Mouse (Mus musculus): Measurements from ENCODE around the gene Slc44a4. TPM values are rescaled to one million over a fixed set of nuclear protein-coding genes. Genes with fewer than 3 reads are reported as not detected.
"Not testable (repeated sequence)": the region's sequence is repeated elsewhere in the genome, so short reads cannot be mapped to it uniquely, and the experiment has no call there.

Slc44a4 gene
- polyA plus RNA-seq, 1 experiment: 5.1 TPM

DNA sequence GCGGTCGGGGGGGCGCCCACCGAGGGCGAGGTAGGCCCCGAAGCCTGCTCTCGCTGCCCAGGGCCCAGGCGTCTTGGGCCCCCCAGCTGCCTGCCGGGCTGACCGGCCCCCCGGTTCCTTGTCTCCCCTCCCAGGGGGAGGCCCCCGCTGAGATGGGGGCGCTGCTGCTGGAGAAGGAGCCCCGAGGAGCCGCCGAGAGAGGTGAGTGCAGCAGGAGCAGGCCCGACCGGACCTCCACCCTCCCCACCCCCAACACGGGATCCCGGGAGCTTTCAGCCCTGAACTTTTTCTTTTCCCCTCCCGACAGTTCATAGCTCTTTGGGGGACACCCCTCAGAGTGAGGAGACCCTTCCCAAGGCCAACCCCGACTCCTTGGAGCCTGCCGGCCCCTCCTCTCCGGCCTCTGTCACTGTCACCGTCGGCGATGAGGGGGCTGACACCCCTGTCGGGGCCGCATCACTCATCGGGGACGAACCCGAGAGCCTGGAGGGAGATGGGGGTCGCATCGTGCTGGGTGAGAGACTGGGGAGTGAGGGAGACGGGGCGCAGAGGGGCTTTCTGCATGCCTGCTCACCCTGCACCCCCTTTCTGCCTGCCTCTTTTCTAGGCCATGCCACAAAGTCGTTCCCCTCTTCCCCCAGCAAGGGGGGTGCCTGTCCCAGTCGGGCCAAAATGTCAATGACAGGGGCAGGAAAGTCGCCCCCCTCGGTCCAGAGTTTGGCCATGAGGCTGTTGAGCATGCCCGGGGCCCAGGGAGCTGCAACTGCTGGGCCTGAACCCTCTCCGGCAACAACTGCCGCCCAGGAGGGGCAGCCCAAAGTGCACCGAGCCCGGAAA lies 15.0 kb upstream of the Slc44a4 start:
- peak; percentile 64 for DNase-seq (ENCODE audit: low spot score)

DNA sequence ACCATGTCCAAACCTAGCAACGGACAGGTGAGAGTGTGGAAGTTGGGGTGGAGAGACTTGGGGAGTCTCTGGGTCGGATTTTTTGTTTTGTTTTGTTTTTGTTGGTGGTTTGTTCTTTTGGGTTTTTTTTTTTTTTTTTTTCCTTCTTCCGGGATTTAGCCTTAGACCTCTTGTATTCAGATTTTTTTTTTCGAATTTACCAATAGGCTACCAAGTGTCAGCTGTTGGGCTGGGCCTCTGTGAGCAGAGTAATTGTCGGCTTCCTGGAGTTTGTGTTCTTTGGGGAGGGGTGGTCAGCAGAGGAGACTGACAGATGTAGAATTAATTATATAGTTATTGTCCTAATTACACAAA lies 14.4 kb upstream of the Slc44a4 start:
- no peak for DNase-seq (ENCODE audit: low spot score)

DNA sequence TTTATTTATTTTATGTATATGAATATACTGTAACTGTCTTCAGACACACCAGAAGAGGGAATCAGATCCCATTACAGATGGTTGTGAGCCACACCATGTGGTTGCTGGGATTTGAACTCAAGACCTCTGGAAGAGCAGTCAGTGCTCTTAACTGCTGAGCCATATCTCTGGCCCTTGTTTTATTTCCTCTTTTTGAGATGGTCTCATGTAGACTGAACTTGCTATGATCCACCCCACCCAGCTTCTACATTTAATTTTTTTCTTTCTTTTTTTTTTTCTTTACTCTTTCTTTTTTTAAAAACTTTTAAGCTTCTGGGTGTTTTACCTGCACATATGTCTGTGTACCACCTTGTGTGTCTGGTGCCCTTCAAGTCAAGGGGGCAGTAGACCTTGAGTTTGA lies 13.4 kb upstream of the Slc44a4 start:
- DNase-seq (ENCODE audit: low spot score): not testable (repeated sequence)

DNA sequence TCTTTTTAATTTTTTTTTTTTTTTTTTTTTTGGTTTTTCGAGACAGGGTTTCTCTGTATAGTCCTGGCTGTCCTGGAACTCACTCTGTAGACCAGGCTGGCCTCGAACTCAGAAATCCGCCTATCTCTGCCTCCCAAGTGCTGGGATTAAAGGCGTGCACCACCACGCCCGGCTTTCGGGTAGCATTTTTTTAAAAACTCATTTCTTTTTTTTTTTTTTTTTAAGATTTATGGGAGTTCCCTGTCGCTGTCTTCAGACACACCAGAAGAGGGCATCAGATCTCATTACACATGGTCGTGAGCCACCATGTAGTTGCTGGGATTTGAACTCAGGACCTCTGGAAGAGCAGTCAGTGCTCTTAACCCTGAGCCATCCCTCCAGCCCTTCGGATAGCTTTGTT lies 12.3 kb upstream of the Slc44a4 start:
- not testable (repeated sequence) for DNase-seq (ENCODE audit: low spot score)

DNA sequence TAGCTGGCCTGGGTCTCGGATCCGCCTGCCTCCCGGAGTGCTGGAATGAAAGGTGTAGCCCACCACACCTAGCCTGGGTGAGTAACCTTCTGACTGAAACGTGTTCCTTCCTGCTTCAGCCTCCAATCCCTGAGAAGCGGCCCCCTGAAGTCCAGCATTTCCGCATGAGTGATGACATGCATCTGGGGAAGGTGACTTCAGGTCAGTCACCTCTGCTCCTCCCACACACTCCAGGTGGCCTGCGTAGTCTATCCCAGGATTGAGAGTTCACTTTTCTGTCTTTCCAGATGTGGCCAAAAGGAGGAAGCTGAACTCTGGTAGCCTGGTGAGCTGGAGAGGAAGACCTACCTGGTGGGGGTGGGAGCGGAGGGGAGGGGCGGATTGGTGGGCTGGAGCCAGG lies 11.4 kb upstream of the Slc44a4 start:
- DNase-seq (ENCODE audit: low spot score): no peak

DNA sequence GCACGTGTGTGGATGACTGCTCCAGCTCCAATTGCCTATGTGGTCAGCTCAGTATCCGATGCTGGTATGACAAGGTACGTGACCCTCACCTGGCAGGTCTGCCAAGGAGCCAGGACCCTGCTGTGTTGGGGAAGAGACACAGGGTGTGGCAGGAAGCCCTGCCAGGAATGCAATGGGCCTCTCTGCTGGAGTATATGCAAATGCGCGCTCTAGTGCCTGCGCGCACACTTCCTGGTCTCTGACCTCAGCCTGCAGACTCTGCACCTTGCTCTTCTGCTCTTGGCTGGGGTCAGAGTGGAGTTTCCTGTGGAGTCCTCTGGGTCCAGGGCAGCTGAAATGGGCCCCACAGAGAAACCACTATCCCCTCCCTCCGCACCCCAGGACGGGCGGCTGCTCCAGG lies 3.3 kb upstream of the Slc44a4 start:
- DNase-seq (ENCODE audit: low spot score): no peak

DNA sequence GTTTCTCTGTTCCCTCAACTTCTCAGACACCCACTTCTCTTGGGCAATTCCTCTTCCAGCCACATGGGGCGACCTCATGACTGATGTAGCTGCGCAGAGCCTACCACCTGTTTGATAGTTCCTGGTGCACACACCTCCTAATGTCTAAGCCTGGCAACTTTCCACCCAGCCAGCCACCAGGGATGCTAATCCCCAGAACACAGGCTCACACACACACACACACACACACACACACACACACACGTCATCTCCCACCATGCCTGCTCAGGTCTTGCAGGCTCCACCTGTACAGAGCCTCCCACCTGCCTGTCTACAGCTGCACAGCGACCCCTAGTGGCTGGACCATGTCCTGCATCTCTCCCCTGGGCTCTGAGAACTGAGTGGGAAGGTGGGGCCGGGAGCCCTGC lies 2.3 kb upstream of the Slc44a4 start:
- peak; percentile 75 for DNase-seq (ENCODE audit: low spot score)

DNA sequence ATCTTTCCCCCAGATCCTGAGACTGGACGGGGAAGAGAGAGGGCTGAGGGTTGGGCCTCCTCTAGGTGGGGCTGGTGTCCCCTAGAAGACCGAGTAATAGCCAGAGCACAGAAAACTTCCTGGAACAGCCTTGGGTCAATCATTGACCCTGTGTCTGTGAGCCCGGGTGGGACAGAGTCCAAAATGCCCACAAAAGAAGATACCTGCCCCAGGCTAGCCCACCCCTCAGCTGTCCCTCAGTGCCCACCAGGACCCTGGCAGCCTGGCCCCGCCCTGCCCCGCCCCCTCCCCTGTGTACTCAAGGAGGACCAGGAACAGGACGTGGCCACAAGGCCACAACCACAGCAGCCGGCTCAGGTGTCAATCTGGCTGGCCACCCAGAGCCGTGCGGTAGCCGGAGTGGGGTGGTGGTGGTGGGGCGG lies 1.2 kb downstream of the Slc44a4 start:
- DNase-seq (ENCODE audit: low spot score): no peak

DNA sequence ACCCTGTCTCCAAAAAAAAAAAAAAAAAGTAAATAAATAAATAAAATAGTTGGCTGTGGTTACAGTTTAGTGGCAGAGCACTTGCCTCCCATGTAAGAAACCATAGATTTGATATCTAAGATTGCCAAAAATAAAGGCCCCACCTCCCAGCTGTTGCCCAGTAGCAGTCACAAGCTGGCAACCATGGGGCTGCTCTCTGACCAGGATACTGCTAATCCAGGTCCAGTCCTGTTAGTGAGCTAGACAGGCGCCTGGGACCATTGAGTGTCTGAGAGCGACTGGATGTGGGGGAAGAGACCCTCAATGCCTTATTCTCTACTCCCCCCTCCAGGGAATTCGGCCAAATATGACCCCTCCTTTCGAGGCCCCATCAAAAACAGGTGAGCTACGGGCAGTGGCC lies 2.0 kb downstream of the Slc44a4 start:
- DNase-seq (ENCODE audit: low spot score): no peak

DNA sequence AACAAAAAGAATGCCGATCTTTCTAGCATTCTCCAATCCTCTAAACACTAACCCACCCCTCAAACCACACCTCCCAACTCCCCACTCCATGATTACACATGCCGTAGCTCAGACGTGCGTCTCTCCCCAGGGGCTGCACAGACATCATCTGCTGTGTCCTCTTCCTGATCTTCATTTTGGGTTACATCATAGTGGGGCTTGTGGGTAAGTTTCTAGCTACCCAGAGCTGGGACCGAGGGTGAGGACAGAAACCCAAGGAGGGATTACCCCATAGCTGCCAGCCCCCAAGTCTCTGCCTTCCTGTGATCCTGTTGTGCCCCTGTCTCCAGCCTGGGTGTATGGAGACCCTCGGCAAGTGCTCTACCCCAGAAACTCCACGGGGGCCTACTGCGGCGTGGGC lies 2.9 kb downstream of the Slc44a4 start:
- no peak for DNase-seq (ENCODE audit: low spot score)

DNA sequence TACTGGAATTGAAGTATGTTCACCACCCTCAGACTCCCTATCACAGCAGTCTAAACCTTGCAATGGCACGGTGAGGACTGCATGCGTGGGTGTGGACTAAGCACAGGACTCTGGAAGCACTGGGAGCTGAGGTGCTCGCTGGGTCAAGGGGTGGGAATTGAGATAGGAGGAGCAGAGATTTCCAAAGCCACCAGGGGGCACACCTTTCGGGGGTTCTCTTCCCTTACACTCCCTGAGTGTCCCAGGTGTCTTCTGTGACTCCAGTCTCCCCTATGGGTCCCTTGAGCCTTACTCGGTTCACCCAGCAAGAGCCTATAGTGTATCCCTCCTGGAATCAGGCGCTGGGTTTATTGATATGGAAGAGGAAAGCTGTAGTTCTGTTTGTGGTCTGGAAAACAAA lies 8.7 kb downstream of the Slc44a4 start:
- DNase-seq (ENCODE audit: low spot score): no peak

DNA sequence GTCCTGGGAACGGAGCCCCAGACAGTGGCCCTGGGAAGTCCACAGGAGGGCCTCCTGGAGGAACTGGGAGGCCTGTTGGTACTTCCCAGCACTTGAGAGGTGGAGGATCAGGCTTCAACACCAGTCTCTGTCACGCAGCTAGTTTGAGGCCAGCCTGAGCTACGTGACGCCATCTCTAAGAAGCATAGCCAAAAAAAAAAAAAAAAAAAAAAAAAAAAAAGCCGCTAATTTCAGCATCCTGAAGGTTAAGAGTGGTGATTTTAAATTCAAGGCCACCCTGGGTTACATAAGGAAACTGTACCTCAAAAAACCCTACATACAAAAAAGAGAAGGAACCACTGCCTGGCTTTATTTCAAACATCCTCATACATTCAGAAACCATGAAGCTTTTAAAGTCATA lies 10.0 kb downstream of the Slc44a4 start:
- DNase-seq (ENCODE audit: low spot score): no peak

DNA sequence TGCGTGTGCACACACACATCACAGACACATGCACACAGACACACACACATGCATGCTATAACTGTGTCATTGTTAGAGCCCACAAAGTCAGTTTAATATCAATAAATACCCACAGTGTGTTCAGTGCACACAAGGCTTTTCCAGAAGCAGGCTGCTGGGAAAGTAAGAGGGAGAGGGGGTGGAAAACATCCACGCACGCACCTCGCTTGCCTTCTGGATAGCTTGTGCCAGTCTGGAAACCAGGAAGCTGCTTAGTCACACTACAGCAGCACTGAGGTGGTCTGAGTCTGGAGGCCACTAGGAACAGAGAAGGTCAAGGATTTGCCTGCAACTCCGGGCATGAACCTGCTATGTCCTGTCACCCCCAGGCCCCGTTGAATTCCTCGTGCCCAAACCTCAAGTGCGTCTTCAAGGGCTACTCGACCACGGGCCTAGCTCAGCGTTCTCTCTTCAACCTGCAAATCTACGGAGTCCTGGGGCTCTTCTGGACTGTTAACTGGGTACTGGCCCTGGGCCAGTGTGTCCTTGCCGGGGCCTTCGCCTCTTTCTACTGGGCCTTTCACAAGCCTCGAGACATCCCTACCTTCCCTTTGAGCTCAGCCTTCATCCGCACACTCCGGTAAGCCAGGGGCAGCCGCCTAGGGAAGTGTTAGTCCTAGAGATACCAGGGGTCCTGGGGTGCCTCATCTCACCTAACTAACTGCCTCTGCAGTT lies 13.2 kb downstream of the Slc44a4 start:
- DNase-seq (ENCODE audit: low spot score): no peak

DNA sequence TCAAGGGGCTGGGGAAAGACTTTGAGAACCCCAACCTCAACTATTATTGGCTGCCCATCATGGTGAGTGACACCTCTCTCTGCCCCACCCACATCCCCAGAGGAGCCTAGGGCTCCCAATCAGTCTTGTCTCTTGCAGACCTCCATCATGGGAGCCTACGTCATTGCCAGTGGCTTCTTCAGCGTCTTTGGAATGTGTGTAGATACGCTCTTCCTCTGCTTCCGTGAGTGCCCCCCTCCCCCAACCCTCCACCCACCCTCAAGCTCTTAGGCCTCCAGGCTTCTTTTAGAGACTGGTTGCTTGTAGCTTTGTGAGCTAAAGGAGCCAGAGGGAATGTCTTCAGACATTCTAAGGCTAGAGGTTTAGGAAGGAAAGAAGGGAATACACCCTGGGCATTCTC lies 14.6 kb downstream of the Slc44a4 start:
- DNase-seq (ENCODE audit: low spot score): no peak

DNA sequence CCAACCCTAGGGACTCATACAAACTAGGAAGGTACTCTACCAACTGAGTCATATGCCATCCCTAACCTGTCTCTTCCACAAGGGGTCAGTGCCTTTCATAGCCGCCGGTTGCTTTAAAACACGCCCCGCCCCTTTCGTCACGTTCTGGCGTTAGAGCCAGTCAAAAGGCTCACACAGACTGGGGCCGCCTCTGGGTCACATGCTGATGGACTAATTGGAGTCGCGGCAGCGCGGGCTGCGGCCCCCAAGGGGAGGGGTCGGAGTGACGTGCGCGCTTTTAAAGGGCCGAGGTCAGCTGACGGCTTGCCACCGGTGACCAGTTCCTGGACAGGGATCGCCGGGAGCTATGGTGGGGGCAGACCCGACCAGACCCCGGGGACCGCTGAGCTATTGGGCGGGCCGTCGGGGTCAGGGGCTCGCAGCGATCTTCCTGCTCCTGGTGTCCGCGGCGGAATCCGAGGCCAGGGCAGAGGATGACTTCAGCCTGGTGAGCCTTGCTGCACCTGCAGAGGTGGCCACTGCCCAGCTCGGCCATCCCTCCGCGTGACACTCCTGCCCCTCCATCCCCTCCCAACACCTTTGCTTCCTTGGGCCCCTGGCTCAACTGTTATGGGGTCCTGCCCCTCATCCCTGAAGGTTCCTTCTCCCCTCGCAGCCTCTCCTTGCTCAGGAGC lies 16.9 kb downstream of the Slc44a4 start, which contains the start of gene Neu1:
Gene Neu1 (plus strand): TSS at position 193 of the 674 bp plus-strand sequence.
- DNase-seq (ENCODE audit: low spot score): peak; percentile 86

DNA sequence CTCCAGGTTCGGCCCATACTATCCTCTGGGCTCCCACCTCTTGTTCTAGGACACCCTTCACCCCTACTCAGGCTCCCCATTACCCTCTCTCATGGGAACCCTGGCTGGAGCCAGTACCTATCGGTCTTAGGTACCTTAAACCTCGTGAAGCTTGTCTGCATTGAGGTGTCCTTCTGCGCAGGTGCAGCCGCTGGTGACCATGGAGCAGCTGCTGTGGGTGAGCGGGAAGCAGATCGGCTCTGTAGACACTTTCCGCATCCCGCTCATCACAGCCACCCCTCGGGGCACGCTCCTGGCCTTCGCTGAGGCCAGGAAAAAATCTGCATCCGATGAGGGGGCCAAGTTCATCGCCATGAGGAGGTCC lies 17.5 kb downstream of the Slc44a4 start:
- no peak for DNase-seq (ENCODE audit: low spot score)

DNA sequence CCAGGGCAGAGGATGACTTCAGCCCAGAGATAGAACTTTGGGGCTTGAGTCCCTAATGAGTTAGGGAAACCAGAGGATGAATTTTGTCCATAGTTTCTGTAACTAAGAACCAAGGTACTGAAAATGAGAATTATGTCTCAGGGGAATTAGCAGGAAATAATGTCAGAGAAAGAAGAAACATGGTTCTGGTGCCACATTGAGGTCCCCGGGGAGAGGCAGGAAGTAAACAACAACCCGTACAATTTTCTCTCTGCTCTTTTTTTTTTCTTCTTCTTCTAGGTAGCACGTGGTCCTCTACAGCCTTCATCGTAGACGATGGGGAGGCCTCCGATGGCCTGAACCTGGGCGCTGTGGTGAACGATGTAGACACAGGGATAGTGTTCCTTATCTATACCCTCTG lies 18.0 kb downstream of the Slc44a4 start:
- DNase-seq (ENCODE audit: low spot score): no peak

DNA sequence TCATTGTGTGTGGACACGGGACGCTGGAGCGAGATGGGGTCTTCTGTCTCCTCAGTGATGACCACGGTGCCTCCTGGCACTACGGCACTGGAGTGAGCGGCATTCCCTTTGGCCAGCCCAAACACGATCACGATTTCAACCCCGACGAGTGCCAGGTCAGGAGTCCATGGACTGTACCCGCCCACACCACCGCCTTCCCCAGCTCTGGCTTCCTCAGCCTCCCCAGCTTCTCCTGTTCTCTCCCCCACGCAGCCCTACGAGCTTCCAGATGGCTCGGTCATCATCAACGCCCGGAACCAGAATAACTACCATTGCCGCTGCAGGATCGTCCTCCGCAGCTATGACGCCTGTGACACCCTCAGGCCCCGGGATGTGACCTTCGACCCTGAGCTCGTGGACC lies 19.8 kb downstream of the Slc44a4 start:
- no peak for DNase-seq (ENCODE audit: low spot score)

DNA sequence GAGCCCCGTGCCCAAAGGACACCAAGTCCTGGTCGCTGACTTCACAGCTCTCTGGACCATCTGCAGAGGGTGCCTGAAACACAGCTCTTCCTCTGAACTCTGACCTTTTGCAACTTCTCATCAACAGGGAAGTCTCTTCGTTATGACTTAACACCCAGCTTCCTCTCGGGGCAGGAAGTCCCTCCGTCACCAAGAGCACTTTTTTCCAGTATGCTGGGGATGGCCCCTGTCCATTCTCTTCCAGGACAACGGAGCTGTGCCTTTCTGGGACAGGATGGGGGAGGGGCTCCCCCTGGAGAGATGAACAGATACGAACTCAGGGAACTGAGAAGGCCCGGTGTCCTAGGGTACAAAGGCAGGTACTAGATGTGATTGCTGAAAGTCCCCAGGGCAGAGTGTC lies 20.6 kb downstream of the Slc44a4 start:
- DNase-seq (ENCODE audit: low spot score): no peak

DNA sequence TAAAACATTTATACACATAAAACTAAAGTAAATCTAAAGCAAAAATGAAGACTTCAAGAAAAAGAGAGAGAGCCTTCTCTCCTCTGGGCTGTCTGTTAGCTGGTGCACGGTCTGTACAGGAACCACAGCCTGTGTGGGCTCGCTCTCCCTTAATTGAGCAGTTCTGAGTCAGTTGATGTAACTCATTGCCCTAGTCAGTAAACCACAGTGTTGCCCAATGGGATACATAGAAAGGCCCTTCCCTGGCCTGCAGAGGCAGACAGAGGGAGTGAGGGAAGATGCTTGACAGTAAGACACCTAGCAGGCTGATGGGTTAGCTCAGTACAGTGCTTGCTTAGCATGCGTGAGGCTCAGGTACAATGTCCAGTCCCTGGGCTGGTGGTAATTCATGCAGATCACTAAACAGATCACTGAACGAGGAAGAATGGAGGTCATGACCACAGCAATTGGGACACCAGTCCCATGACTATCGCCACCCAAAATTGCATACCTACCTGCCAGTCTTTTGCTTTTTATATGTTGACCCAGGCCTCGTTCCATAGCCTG lies 23.8 kb downstream of the Slc44a4 start:
- DNase-seq (ENCODE audit: low spot score): no peak

DNA sequence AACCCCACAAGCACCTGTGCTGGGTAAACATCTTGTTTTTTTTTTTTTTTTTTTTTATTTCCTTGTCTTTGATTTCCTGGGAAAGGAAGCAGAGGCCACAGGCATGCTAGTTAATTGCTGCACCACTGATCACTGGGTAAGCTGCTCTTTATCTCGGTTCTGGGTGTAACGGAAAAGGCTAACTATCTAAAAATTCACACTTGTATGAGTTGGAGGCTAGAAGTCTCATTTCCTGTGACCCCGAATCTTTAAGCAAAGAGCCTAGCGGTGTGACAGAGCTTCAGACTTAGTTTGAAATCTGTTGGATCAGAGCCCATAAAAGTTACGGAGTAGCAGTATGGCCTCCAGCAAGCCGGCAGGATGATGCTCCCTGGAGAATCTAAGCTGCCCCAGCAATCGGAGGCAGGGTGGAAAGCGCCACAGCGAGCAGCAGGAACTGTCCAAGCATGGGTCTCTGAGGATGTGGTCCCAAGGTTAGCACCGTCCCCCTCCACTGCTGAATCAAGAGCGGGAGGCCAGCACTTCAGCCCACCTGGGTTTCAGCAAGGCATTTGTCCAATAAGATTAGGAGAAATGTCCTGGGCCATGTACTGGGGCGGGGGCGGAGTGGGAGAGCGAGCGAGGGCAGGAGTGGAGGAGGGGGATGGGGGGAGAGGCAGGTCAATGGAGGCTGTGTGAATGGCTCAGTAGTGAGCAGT lies 27.2 kb downstream of the Slc44a4 start:
- no peak for DNase-seq (ENCODE audit: low spot score)

Data from urinary bladder, adult 2 months (tissue).